Mouse (Mus musculus): ENCODE data around the gene Rpusd4. TPM values are rescaled to one million over a fixed set of nuclear protein-coding genes. Genes with fewer than 3 reads are reported as not detected.

The Rpusd4 gene
- total RNA-seq (2021), result 10 to 100 TPM; 10.9 to 11.0 TPM
- long read RNA-seq, experiment 1, partial matches to known transcripts, result 3 of 6 reads
- long read RNA-seq, experiment 1, other reads (novel, unspliced or antisense), result 2 of 6 reads
- long read RNA-seq, experiment 2, transcript Rpusd4-201 (7 exons, 1,821 nt), result major isoform, 5 of 6 reads
- long read RNA-seq, experiment 2, partial matches to known transcripts, result 0 of 6 reads
- long read RNA-seq, experiment 2, other reads (novel, unspliced or antisense), result 1 of 6 reads

- peak within 1 kb of the TSS; percentile 92 for H3K4me3 ChIP-seq
- peak; percentile 92 to 93 for DNase-seq (ENCODE audit: low spot score in 2 of 2)
Measured at GRCm38 (mm10) chr9:35267146-35267975, at the start of gene Rpusd4, which contains the start of gene Fam118b. Gene Rpusd4, plus strand, starts transcription at chr9:35267865. Gene Fam118b, minus strand, starts transcription at chr9:35267805.

GRCm38 (mm10) chr9:35217963-35218362, 49.7 kb upstream of the Rpusd4 start:
- TF ChIP-seq CTCF (conservative IDR thresholded peaks at IDR 0.05), result no peak
- H3K27ac ChIP-seq, result no peak overlapping the region
- no peak for DNase-seq (ENCODE audit: low spot score in 2 of 2)

More at GRCm38 (mm10) chr9:35267146-35267975, at the start of gene Rpusd4, which contains the start of gene Fam118b:
- no peak for TF ChIP-seq CTCF (conservative IDR thresholded peaks at IDR 0.05)
- H3K27ac ChIP-seq, result peak within 1 kb of the TSS; percentile 90

GRCm38 (mm10) chr9:35223466-35223865, 44.2 kb upstream of the Rpusd4 start:
- Histone ChIP-seq H3K27ac (no peak overlapping the region), H3K4me3 (no peak overlapping the region)
- TF ChIP-seq CTCF (conservative IDR thresholded peaks at IDR 0.05), result no peak
- DNase-seq (ENCODE audit: low spot score in 2 of 2), result no peak

More at GRCm38 (mm10) chr9:35217963-35218362, 49.7 kb upstream of the Rpusd4 start:
- H3K4me3 ChIP-seq, result no peak overlapping the region

DNA sequence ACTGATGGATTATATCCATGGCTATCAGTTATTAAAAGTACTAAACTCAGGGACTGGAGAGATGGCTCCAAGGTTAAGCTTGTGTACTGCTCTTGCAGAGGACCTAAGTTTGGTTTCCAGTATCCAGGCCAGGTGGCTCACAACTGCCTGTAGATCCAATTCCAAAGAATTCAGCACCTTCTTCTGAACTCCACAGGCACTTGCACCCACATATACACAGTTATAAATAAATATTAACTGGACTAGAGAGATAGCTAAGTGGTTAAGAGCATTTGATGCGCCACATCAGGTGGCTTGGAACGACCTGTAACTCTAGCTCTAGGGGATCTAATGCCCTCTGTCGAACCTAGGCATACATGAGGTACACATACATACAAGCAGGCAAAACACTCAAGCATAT, 39.0 kb upstream of the Rpusd4 start:
- no peak for DNase-seq (ENCODE audit: low spot score in 2 of 2)
- Histone ChIP-seq H3K27ac (no peak overlapping the region), H3K4me3 (no peak overlapping the region)
- TF ChIP-seq CTCF (conservative IDR thresholded peaks at IDR 0.05), result no peak

DNA sequence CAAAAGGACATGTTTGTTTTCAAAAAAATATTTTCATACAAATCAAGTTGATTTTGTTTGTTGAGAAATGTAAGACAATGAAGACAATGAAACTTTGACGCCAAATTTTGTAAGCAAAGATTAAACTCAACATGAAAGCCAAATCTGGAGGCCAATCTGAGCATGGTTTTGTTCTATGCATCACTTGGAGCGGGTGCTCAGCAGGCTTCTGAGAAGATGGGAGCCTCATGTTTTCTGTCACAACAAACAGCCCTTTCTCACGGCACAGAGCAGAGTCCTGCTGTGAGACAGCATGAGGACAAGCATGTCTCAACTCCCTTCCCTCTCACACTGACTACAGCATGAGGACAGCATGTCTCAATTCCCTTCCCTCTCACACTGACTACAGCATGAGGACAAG, 31.7 kb upstream of the Rpusd4 start:
- no peak overlapping the region for H3K4me3 ChIP-seq
- DNase-seq (ENCODE audit: low spot score in 2 of 2), result no peak
- H3K27ac ChIP-seq, result peak overlapping the region; percentile 6; the same call in 1 of the 2 replicates
- no peak for TF ChIP-seq CTCF (conservative IDR thresholded peaks at IDR 0.05)

- TF ChIP-seq CTCF (conservative IDR thresholded peaks at IDR 0.05), result no peak
- Histone ChIP-seq H3K4me3 (no peak overlapping the region), H3K27ac (peak overlapping the region; percentile 37; the same call in 1 of the 2 replicates)
- DNase-seq (ENCODE audit: low spot score in 2 of 2), result no peak
Measured at GRCm38 (mm10) chr9:35238371-35238770, 29.3 kb upstream of the Rpusd4 start.

DNA sequence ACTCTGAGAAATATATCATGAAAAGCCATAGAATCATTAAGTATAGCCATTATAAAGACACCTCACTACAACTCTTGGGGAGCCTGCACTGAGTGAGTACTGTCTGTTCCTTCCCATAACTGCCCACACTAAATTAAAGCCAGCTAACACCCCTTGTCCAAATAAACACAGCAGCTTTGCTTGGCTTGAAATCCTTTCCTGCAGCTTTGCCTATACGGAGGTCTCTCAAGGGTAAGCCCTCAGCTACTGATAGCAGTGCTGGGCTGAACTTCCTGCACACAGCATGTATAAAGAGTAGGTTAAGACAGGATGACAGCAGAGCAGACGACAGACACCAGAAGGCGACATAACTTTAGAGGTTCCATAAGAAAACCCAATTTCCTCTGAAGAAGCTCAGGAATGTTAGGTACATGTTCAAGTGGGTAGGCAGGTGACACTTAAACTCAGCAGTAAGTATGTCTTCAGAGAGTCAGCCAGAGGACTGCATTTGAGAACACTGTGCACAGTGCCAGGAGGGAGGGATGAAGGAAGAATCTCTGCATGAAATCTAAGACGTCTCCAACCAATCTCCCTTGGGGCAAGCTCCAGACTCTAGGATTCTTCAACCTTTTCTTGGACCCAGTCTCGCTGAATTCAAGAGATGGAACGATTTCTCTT, 28.6 kb upstream of the Rpusd4 start:
- H3K4me3 ChIP-seq, result no peak overlapping the region
- peak overlapping the region; percentile 37; the same call in 1 of the 2 replicates for H3K27ac ChIP-seq
- TF ChIP-seq CTCF (conservative IDR thresholded peaks at IDR 0.05), result no peak
- no peak for DNase-seq (ENCODE audit: low spot score in 2 of 2)

- H3K27ac ChIP-seq, result no peak overlapping the region
- TF ChIP-seq CTCF (conservative IDR thresholded peaks at IDR 0.05), result peak; percentile 50
- H3K4me3 ChIP-seq, result no peak overlapping the region
- DNase-seq (ENCODE audit: low spot score in 2 of 2), result no peak
Measured at GRCm38 (mm10) chr9:35239734-35240133, 27.9 kb upstream of the Rpusd4 start.

GRCm38 (mm10) chr9:35247405-35247804, 20.3 kb upstream of the Rpusd4 start:
- no peak for TF ChIP-seq CTCF (conservative IDR thresholded peaks at IDR 0.05)
- Histone ChIP-seq H3K27ac (no peak overlapping the region), H3K4me3 (no peak overlapping the region)
- DNase-seq (ENCODE audit: low spot score in 2 of 2), result no peak

GRCm38 (mm10) chr9:35249476-35249875, 18.2 kb upstream of the Rpusd4 start:
- Histone ChIP-seq H3K27ac (no peak overlapping the region), H3K4me3 (no peak overlapping the region)
- no peak for DNase-seq (ENCODE audit: low spot score in 2 of 2)
- TF ChIP-seq CTCF (conservative IDR thresholded peaks at IDR 0.05), result no peak

DNA sequence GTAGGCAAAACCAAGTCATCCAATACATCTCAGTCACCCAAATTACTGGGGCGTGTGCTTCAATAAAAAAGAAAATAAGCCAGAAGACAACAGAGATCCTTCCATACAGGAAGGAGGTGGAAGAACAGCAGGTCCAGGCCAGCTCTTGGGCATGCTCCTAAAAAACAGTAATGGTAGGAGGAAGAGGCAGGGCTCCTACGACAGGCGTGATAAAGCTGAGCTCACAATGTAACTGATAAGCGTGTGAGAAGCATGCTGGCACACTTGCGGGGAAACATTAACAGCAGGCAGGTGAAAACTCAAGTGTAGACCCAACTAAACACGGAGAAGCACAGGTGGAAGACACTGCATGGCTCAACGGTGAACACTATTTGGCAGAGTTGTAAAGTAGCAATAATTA, 10.3 kb upstream of the Rpusd4 start:
- DNase-seq (ENCODE audit: low spot score in 2 of 2), result no peak
- H3K4me3 ChIP-seq, result no peak overlapping the region
- no peak overlapping the region for H3K27ac ChIP-seq

GRCm38 (mm10) chr9:35262418-35262817, 5.2 kb upstream of the Rpusd4 start:
- no peak for TF ChIP-seq CTCF (conservative IDR thresholded peaks at IDR 0.05)
- DNase-seq (ENCODE audit: low spot score in 2 of 2), result no peak
- Histone ChIP-seq H3K4me3 (no peak overlapping the region), H3K27ac (no peak overlapping the region)

More for the DNA sequence above, 10.3 kb upstream of the Rpusd4 start:
- no peak for TF ChIP-seq CTCF (conservative IDR thresholded peaks at IDR 0.05)

DNA sequence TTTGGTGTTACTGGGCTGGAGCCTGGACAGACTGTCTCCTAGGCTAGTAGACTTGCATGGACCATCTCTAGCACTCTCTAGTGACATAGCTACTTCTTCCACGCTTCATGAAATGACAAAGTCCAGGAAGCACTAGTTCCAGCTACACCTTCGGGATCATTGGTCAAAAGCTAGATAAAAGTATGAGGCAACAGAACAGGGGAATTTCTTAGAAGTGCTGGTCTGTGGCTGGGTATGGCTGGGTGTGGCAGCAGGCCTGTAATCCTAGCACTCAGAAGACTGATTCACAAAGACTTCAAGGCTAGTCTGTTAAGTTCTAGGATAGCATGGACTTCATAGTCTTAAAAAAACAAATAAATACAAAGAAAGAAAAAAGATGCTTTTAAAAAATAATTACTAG, 4.2 kb upstream of the Rpusd4 start:
- no peak for TF ChIP-seq CTCF (conservative IDR thresholded peaks at IDR 0.05)
- no peak overlapping the region for H3K27ac ChIP-seq
- no peak for DNase-seq (ENCODE audit: low spot score in 2 of 2)
- no peak overlapping the region for H3K4me3 ChIP-seq
